Comparison of ENCODE assay signal across 8 mouse cellular contexts in the genomic region with DNA sequence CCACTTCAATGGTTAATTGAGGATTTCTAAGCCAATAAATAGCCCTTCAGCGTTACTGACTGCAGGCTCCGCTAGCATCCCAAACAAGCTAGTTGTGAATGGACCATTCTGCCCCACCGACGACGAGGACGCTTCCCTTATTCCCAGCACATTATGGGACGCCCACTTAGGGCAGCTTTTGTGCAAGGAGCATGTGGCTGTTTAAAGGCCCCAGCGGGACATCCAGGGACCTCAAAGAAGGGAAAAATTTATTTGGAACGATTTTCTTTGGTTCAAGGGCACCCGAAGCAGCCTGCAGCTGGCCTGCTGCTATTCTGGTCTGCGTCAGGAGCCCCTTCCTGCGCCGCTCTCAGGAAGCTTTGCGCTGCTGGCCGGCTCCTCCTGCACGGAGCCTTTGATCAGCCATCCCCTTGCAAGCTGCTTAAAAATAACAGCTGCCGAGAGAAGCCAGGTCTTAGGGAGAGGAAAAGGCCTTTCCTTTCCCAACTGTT.
A peak's percentile ranks its signal among the peaks of the same experiment; 100 is the strongest.
DNase-seq lines count a peak whose midpoint lies in the region; ATAC-seq and TF ChIP-seq lines count a peak whose summit lies in the region.

No protein-coding gene starts in this region.

- no peaks in the 10 kb centered on the region for H3K4me1 ChIP-seq in ES-Bruce4 (ENCODE audit: control insufficient read depth, insufficient read depth, low read length)
- no peaks in the 10 kb centered on the region for H3K4me1 ChIP-seq in intestine, postnatal 0 days (replicated peaks; ENCODE audit: control insufficient read depth, insufficient read depth, low read length)
- 0 out of 2 replicates have a peak, but pooled peaks cover 7% of the 10 kb centered on the region for H3K4me1 ChIP-seq in limb, embryonic 11.5 days (ENCODE audit: control insufficient read depth, insufficient read depth, low read length)
- no peaks in the 10 kb centered on the region for H3K4me1 ChIP-seq in midbrain, postnatal 0 days (ENCODE audit: insufficient read depth, low read length)

- H3K9ac ChIP-seq in ES-Bruce4 (ENCODE audit: low read depth, poor library complexity, severe bottlenecking) = peak overlapping the region; percentile 43; the same call in 1 of the 2 replicates
- no peak overlapping the region for H3K9ac ChIP-seq in intestine, postnatal 0 days (ENCODE audit: low read depth, low read length)
- no peak overlapping the region for H3K9ac ChIP-seq in limb, embryonic 11.5 days (ENCODE audit: low read length)
- no peak overlapping the region for H3K9ac ChIP-seq in midbrain, postnatal 0 days (replicated peaks; ENCODE audit: low read length, poor library complexity, severe bottlenecking)

- TF ChIP-seq CTCF in ES-Bruce4 (IDR thresholded peaks at IDR 0.05; ENCODE audit: low read depth, low read length) = no peak
- TF ChIP-seq CTCF in intestine, postnatal 0 days (IDR thresholded peaks at IDR 0.05; ENCODE audit: low read depth) = no peak
- TF ChIP-seq CTCF in midbrain, postnatal 0 days (IDR thresholded peaks at IDR 0.05) = no peak; the same call in 1 of the 2 replicates

- no peak overlapping the region for H3K27ac ChIP-seq in ES-Bruce4 (ENCODE audit: insufficient read depth, low read length)
- no peak overlapping the region for H3K27ac ChIP-seq in intestine, postnatal 0 days (ENCODE audit: low read depth, low read length)
- peak overlapping the region; percentile 71 for H3K27ac ChIP-seq in limb, embryonic 11.5 days (replicated peaks; ENCODE audit: low read depth, low read length)
- H3K27ac ChIP-seq in midbrain, postnatal 0 days (ENCODE audit: low read depth, low read length) = peak overlapping the region; percentile 51

- no peaks in the 10 kb centered on the region for H3K9me3 ChIP-seq in ES-Bruce4 (replicated peaks; ENCODE audit: control insufficient read depth, insufficient read depth, low read length, poor library complexity, severe bottlenecking)
- H3K9me3 ChIP-seq in intestine, postnatal 0 days (ENCODE audit: control insufficient read depth) = no peaks in the 10 kb centered on the region
- no peaks in the 10 kb centered on the region for H3K9me3 ChIP-seq in limb, embryonic 11.5 days (ENCODE audit: control insufficient read depth, low read length)
- H3K9me3 ChIP-seq in midbrain, postnatal 0 days (ENCODE audit: low read length) = no peaks in the 10 kb centered on the region

- WGBS in intestine, postnatal 0 days = 19% methylated on average over 17 of the region's 17 CpGs
- WGBS in limb, embryonic 11.5 days = under 1% methylated on average over 17 of the region's 17 CpGs
- WGBS in midbrain, postnatal 0 days = 6% methylated on average over 17 of the region's 17 CpGs

- no peak for TF ChIP-seq POLR2A in ES-Bruce4 (IDR thresholded peaks at IDR 0.05; ENCODE audit: insufficient read depth, low read length)

- ATAC-seq in intestine, postnatal 0 days = no peak
- peak; percentile 78 for ATAC-seq in limb, embryonic 11.5 days (ENCODE audit: insufficient number of reproducible peaks, low FRiP score, low TSS enrichment, low read depth)
- ATAC-seq in midbrain, postnatal 0 days (ENCODE audit: low FRiP score) = peak; percentile 63

- H3K4me3 ChIP-seq in ES-Bruce4 (ENCODE audit: low read depth, low read length) = peak overlapping the region; percentile 42; the same call in 1 of the 2 replicates
- H3K4me3 ChIP-seq in intestine, postnatal 0 days (ENCODE audit: low read depth, low read length) = no peak overlapping the region
- 0 out of 2 replicates have a peak overlapping the region, but pooled peaks have one; percentile 6 for H3K4me3 ChIP-seq in limb, embryonic 11.5 days (ENCODE audit: low read depth, low read length)
- H3K4me3 ChIP-seq in midbrain, postnatal 0 days (ENCODE audit: low read depth, low read length) = no peak overlapping the region

- TF ChIP-seq EP300 in ES-Bruce4 (IDR thresholded peaks at IDR 0.05; ENCODE audit: insufficient read depth, low read depth, low read length) = no peak

- DNase-seq in embryo, embryonic 11 days = peak; percentile 86
- peak; percentile 62 to 71 for DNase-seq in heart, adult 18-20 months
- peak; percentile 85 for DNase-seq in limb, embryonic 11.5 days (ENCODE audit: low spot score)
- DNase-seq in midbrain, postnatal 0 days (ENCODE audit: low spot score) = peak; percentile 63
- peak; percentile 43 for DNase-seq in thymus, postnatal 25 days
- no peak for DNase-seq in spleen, postnatal 10 days (ENCODE audit: low spot score in 2 of 2)

- no peaks in the 10 kb centered on the region for H3K36me3 ChIP-seq in ES-Bruce4 (ENCODE audit: control insufficient read depth, insufficient read depth, low read length, poor library complexity, severe bottlenecking)
- no peaks in the 10 kb centered on the region for H3K36me3 ChIP-seq in intestine, postnatal 0 days (ENCODE audit: control insufficient read depth, insufficient read depth)
- no peaks in the 10 kb centered on the region for H3K36me3 ChIP-seq in limb, embryonic 11.5 days (ENCODE audit: control insufficient read depth, insufficient read depth, low read length)
- H3K36me3 ChIP-seq in midbrain, postnatal 0 days (ENCODE audit: insufficient read depth, low read length) = no peaks in the 10 kb centered on the region

- H3K4me2 ChIP-seq in intestine, postnatal 0 days (replicated peaks; ENCODE audit: low read depth) = peak overlapping the region; percentile 24; the same call in 1 of the 2 replicates
- H3K4me2 ChIP-seq in limb, embryonic 11.5 days (ENCODE audit: low read depth, severe bottlenecking) = peak overlapping the region; percentile 30; the same call in 1 of the 2 replicates
- peak overlapping the region; percentile 42 for H3K4me2 ChIP-seq in midbrain, postnatal 0 days (ENCODE audit: low read depth, low read length, poor library complexity, severe bottlenecking)

- H3K27me3 ChIP-seq in ES-Bruce4 (ENCODE audit: control insufficient read depth, insufficient read depth, low read length, poor library complexity, severe bottlenecking) = peaks cover 1% of the 10 kb centered on the region; the same call in 1 of the 2 replicates
- no peaks in the 10 kb centered on the region for H3K27me3 ChIP-seq in intestine, postnatal 0 days (replicated peaks; ENCODE audit: control insufficient read depth, insufficient read depth, low read length)
- H3K27me3 ChIP-seq in limb, embryonic 11.5 days (ENCODE audit: control insufficient read depth, insufficient read depth, low read length) = no peaks in the 10 kb centered on the region
- H3K27me3 ChIP-seq in midbrain, postnatal 0 days (ENCODE audit: insufficient read depth, low read length) = no peaks in the 10 kb centered on the region

Comparison
In these comparisons a context has a peak if more than half of its experiments do, and no peak if none do; other contexts are left out.
1. H3K27ac ChIP-seq: peak in limb, embryonic 11.5 days (single experiment) and midbrain, postnatal 0 days (single experiment); none in ES-Bruce4 (single experiment) and intestine, postnatal 0 days (single experiment).
2. H3K4me3 ChIP-seq: peak in ES-Bruce4 (single experiment) and limb, embryonic 11.5 days (single experiment); none in intestine, postnatal 0 days (single experiment) and midbrain, postnatal 0 days (single experiment).
3. DNase-seq: peak in embryo, embryonic 11 days (single experiment), heart, adult 18-20 months (2 of 2), limb, embryonic 11.5 days (single experiment), midbrain, postnatal 0 days (single experiment) and thymus, postnatal 25 days (single experiment); none in spleen, postnatal 10 days (0 of 2).
4. Peak in every context shown above with its lines, with median percentiles within 50 percentile points of each other: H3K4me2 ChIP-seq.